Mouse (Mus musculus): ENCODE results near the gene Grin3a. TPM values are rescaled to one million over a fixed set of nuclear protein-coding genes. Genes with fewer than 3 reads are reported as not detected.

The Grin3a gene
- polyA plus RNA-seq, 1 experiment, result 0.02 TPM

- no peaks in the 10 kb centered on the region for H3K36me3 ChIP-seq (ENCODE audit: control insufficient read depth, insufficient read depth)
- H3K4me3 ChIP-seq, result no peak overlapping the region
- no peak for TF ChIP-seq MYOG (IDR thresholded peaks at IDR 0.05; ENCODE audit: control insufficient read depth in 1 of 3, insufficient read depth in 1 of 3, insufficient read length in 2 of 3, low read depth in 2 of 3)
- TF ChIP-seq MAX (IDR thresholded peaks at IDR 0.05; ENCODE audit: low read depth), result no peak
- TF ChIP-seq CEBPB (IDR thresholded peaks at IDR 0.05; ENCODE audit: insufficient read depth, poor library complexity, severe bottlenecking), result no peak
- TF ChIP-seq TCF12 (IDR thresholded peaks at IDR 0.05; ENCODE audit: insufficient read depth, poor library complexity, severe bottlenecking), result no peak
- TF ChIP-seq POLR2A (IDR thresholded peaks at IDR 0.05; ENCODE audit: insufficient read length, low read depth), result no peak
- TF ChIP-seq POLR2AphosphoS2 (IDR thresholded peaks at IDR 0.05; ENCODE audit: insufficient read length, low read depth), result no peak
- no peak for TF ChIP-seq E2F4 (IDR thresholded peaks at IDR 0.05; ENCODE audit: insufficient read depth)
- TF ChIP-seq USF1 (IDR thresholded peaks at IDR 0.05; ENCODE audit: low read depth), result no peak
- no peaks in the 10 kb centered on the region for H3K27me3 ChIP-seq (ENCODE audit: control insufficient read depth, insufficient read depth, insufficient read length)
- no peak overlapping the region for H3K4me2 ChIP-seq (ENCODE audit: low read depth)
- H3ac ChIP-seq (ENCODE audit: control insufficient read depth, insufficient read length), result no peak overlapping the region
- H3K79me2 ChIP-seq (ENCODE audit: control insufficient read depth, insufficient read depth), result no peaks in the 10 kb centered on the region
Observed at GRCm38 (mm10) chr4:49680171-49680875, 165.2 kb downstream of the Grin3a start.

- no peaks in the 10 kb centered on the region for H3K79me2 ChIP-seq (ENCODE audit: control insufficient read depth, insufficient read depth)
- TF ChIP-seq POLR2A (IDR thresholded peaks at IDR 0.05; ENCODE audit: insufficient read length, low read depth), result no peak
- no peak for TF ChIP-seq SRF (IDR thresholded peaks at IDR 0.05; ENCODE audit: control insufficient read depth, insufficient read length, low read depth)
- TF ChIP-seq CEBPB (IDR thresholded peaks at IDR 0.05; ENCODE audit: insufficient read depth, poor library complexity, severe bottlenecking), result no peak
- no peak for TF ChIP-seq MYOG (IDR thresholded peaks at IDR 0.05; ENCODE audit: control insufficient read depth in 1 of 3, insufficient read depth in 1 of 3, insufficient read length in 2 of 3, low read depth in 2 of 3)
- no peak for TF ChIP-seq TCF12 (IDR thresholded peaks at IDR 0.05; ENCODE audit: insufficient read depth, poor library complexity, severe bottlenecking)
- TF ChIP-seq E2F4 (IDR thresholded peaks at IDR 0.05; ENCODE audit: insufficient read depth), result no peak
- TF ChIP-seq REST (IDR thresholded peaks at IDR 0.05; ENCODE audit: insufficient read depth, insufficient read length), result no peak
- no peaks in the 10 kb centered on the region for H3K27me3 ChIP-seq (ENCODE audit: control insufficient read depth, insufficient read depth, insufficient read length)
- no peak overlapping the region for H3ac ChIP-seq (ENCODE audit: control insufficient read depth, insufficient read length)
- H3K4me2 ChIP-seq (ENCODE audit: low read depth), result no peak overlapping the region
- no peaks in the 10 kb centered on the region for H3K36me3 ChIP-seq (ENCODE audit: control insufficient read depth, insufficient read depth)
- H3K4me3 ChIP-seq, result no peak overlapping the region
Observed at GRCm38 (mm10) chr4:49676790-49677189, 168.8 kb downstream of the Grin3a start.

GRCm38 (mm10) chr4:49676071-49676470 lies 169.5 kb downstream of the Grin3a start:
- no peaks in the 10 kb centered on the region for H3K27me3 ChIP-seq (ENCODE audit: control insufficient read depth, insufficient read depth, insufficient read length)
- no peak overlapping the region for H3K4me3 ChIP-seq
- no peak overlapping the region for H3K4me2 ChIP-seq (ENCODE audit: low read depth)

GRCm38 (mm10) chr4:49664850-49665249 lies 180.7 kb downstream of the Grin3a start:
- peaks cover 14% of the 10 kb centered on the region for H3K36me3 ChIP-seq (ENCODE audit: control insufficient read depth, insufficient read depth)

More at GRCm38 (mm10) chr4:49676071-49676470, 169.5 kb downstream of the Grin3a start:
- TF ChIP-seq TCF12 (IDR thresholded peaks at IDR 0.05; ENCODE audit: insufficient read depth, poor library complexity, severe bottlenecking), result no peak
- no peaks in the 10 kb centered on the region for H3K79me2 ChIP-seq (ENCODE audit: control insufficient read depth, insufficient read depth)
- no peaks in the 10 kb centered on the region for H3K36me3 ChIP-seq (ENCODE audit: control insufficient read depth, insufficient read depth)
- no peak overlapping the region for H3ac ChIP-seq (ENCODE audit: control insufficient read depth, insufficient read length)

GRCm38 (mm10) chr4:49662231-49662630 lies 183.3 kb downstream of the Grin3a start:
- TF ChIP-seq E2F4 (IDR thresholded peaks at IDR 0.05; ENCODE audit: insufficient read depth) (no peak), MYOG (IDR thresholded peaks at IDR 0.05; ENCODE audit: control insufficient read depth in 1 of 3, insufficient read depth in 1 of 3, insufficient read length in 2 of 3, low read depth in 2 of 3) (no peak), MYOD1 (IDR thresholded peaks at IDR 0.05; ENCODE audit: control insufficient read depth in 1 of 3, insufficient read length in 2 of 3, low read depth in 2 of 3) (no peak), POLR2AphosphoS2 (IDR thresholded peaks at IDR 0.05; ENCODE audit: insufficient read length, low read depth) (no peak), USF1 (IDR thresholded peaks at IDR 0.05; ENCODE audit: low read depth) (no peak), TCF3 (IDR thresholded peaks at IDR 0.05; ENCODE audit: insufficient read length, low read depth) (no peak), TCF12 (IDR thresholded peaks at IDR 0.05; ENCODE audit: insufficient read depth, poor library complexity, severe bottlenecking) (no peak), POLR2A (IDR thresholded peaks at IDR 0.05; ENCODE audit: insufficient read length, low read depth) (no peak), CEBPB (IDR thresholded peaks at IDR 0.05; ENCODE audit: insufficient read depth, poor library complexity, severe bottlenecking) (no peak), SRF (IDR thresholded peaks at IDR 0.05; ENCODE audit: control insufficient read depth, insufficient read length, low read depth) (no peak), MAX (IDR thresholded peaks at IDR 0.05; ENCODE audit: low read depth) (no peak)
- Histone ChIP-seq H3K4me3 (no peak overlapping the region), H3K27me3 (ENCODE audit: control insufficient read depth, insufficient read depth, insufficient read length) (no peaks in the 10 kb centered on the region), H3K36me3 (ENCODE audit: control insufficient read depth, insufficient read depth) (peaks cover 24% of the 10 kb centered on the region), H3K4me2 (ENCODE audit: low read depth) (no peak overlapping the region), H3K79me2 (ENCODE audit: control insufficient read depth, insufficient read depth) (no peaks in the 10 kb centered on the region), H3ac (ENCODE audit: control insufficient read depth, insufficient read length) (no peak overlapping the region)

More at GRCm38 (mm10) chr4:49664850-49665249, 180.7 kb downstream of the Grin3a start:
- Histone ChIP-seq H3K4me2 (ENCODE audit: low read depth) (no peak overlapping the region), H3K4me3 (no peak overlapping the region), H3K27me3 (ENCODE audit: control insufficient read depth, insufficient read depth, insufficient read length) (no peaks in the 10 kb centered on the region), H3ac (ENCODE audit: control insufficient read depth, insufficient read length) (no peak overlapping the region), H3K79me2 (ENCODE audit: control insufficient read depth, insufficient read depth) (no peaks in the 10 kb centered on the region)
- no peak for TF ChIP-seq CEBPB (IDR thresholded peaks at IDR 0.05; ENCODE audit: insufficient read depth, poor library complexity, severe bottlenecking)
- no peak for TF ChIP-seq TCF12 (IDR thresholded peaks at IDR 0.05; ENCODE audit: insufficient read depth, poor library complexity, severe bottlenecking)
- TF ChIP-seq USF1 (IDR thresholded peaks at IDR 0.05; ENCODE audit: low read depth), result no peak
- no peak for TF ChIP-seq MYOG (IDR thresholded peaks at IDR 0.05; ENCODE audit: control insufficient read depth in 1 of 3, insufficient read depth in 1 of 3, insufficient read length in 2 of 3, low read depth in 2 of 3)
- TF ChIP-seq MAX (IDR thresholded peaks at IDR 0.05; ENCODE audit: low read depth), result no peak
- no peak for TF ChIP-seq REST (IDR thresholded peaks at IDR 0.05; ENCODE audit: insufficient read depth, insufficient read length)
- no peak for TF ChIP-seq SRF (IDR thresholded peaks at IDR 0.05; ENCODE audit: control insufficient read depth, insufficient read length, low read depth)
- TF ChIP-seq E2F4 (IDR thresholded peaks at IDR 0.05; ENCODE audit: insufficient read depth), result no peak
- TF ChIP-seq TCF3 (IDR thresholded peaks at IDR 0.05; ENCODE audit: insufficient read length, low read depth), result no peak
- no peak for TF ChIP-seq POLR2A (IDR thresholded peaks at IDR 0.05; ENCODE audit: insufficient read length, low read depth)
- no peak for TF ChIP-seq POLR2AphosphoS2 (IDR thresholded peaks at IDR 0.05; ENCODE audit: insufficient read length, low read depth)
- TF ChIP-seq MYOD1 (IDR thresholded peaks at IDR 0.05; ENCODE audit: control insufficient read depth in 1 of 3, insufficient read length in 2 of 3, low read depth in 2 of 3), result no peak

Measured in myocyte (in vitro differentiated cells).